Mouse (Mus musculus): ENCODE data around the gene Ndufs4. TPM values are rescaled to one million over a fixed set of nuclear protein-coding genes. Genes with fewer than 3 reads are reported as not detected.

Gene Ndufs4
- 329 and 330 TPM in 2 replicates for polyA plus RNA-seq (2014; fragmentation: Nextera tagmentation; extraction: Ambion mirVana)

DNA sequence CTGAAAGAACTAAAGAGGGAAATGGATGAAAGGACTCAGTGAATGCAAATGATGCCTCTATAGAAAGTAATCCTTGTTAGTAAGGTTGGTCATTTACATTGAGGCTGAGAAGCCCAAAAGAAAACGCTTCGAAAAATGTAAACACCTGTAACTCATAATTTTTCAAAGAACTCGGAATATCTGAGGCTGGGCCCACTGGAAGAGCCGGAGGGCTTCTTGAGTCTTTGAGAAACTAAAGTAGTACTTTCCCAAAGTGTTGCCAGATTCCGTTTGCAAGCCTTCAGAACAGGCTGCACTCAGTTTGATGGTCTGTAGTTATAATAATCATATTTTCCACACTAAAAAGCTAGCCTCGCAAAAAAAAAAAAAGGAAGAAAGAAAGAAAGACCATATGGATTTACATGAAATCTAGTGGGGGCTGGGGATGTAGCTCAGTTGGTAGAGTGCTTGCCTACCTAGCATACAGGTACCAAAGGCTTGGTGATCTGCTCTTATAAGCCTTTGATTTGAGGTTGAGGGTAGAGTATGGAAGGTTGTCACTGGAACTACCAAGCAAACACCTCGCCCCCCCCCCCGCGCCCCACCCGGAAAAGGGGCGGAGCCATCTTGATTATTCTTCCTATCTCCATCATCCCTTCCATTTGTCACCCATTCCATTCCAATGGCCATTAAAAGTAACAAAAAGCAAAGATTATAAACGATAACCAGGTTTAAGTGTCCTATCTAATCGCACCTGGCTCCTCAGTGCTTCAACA, at the start of gene Ndufs4:
Gene Ndufs4 (minus strand): TSS at position 48 of the 755 bp plus-strand sequence.
- Histone ChIP-seq H3K27ac (replicated peaks; ENCODE audit: low read depth, low read length) (peak within 1 kb of the TSS; percentile 65; the same call in 1 of the 2 replicates), H3K4me1 (ENCODE audit: control insufficient read depth, insufficient read depth, low read length) (no peaks in the 10 kb centered on the region), H3K36me3 (replicated peaks; ENCODE audit: control insufficient read depth, insufficient read depth, low read depth, low read length) (no peaks in the 10 kb centered on the region), H3K4me2 (ENCODE audit: low read depth, low read length) (peak within 1 kb of the TSS; percentile 49), H3K4me3 (ENCODE audit: low read depth, low read length) (peak within 1 kb of the TSS; percentile 83), H3K27me3 (ENCODE audit: control insufficient read depth, insufficient read depth, low read length) (no peaks in the 10 kb centered on the region), H3K9ac (replicated peaks; ENCODE audit: low read length) (peak within 1 kb of the TSS; percentile 86), H3K9me3 (replicated peaks; ENCODE audit: control insufficient read depth, low read length) (no peaks in the 10 kb centered on the region)
- DNase-seq (ENCODE audit: low spot score) (peak; percentile 45), ATAC-seq (replicated peaks; ENCODE audit: insufficient number of reproducible peaks, low FRiP score, low TSS enrichment, low read depth) (0 out of 2 replicates have a peak, but pooled peaks have one; percentile 4)
- WGBS = 38% methylated on average over 13 of the region's 13 CpGs

DNA sequence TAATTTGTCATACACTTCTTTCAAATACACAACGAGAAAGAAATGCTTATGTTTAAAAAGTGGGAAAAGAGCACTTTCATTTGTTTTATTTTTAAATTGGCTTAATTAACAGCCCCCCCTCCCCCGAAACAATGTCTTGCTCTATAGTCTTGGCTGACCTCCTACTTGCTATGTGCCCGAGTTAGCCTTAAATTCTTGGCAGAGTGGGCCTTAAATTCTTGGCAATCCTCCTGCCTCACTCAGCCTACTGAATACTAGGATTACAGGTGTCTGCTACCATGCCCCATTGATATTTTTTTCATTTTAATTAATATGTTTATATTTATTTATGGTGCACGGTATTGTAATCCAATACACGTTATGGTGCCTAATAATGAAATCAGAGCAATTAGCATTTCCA, 44.4 kb upstream of the Ndufs4 start:
- no peaks in the 10 kb centered on the region for H3K36me3 ChIP-seq (replicated peaks; ENCODE audit: control insufficient read depth, insufficient read depth, low read depth, low read length)
- no peaks in the 10 kb centered on the region for H3K9me3 ChIP-seq (replicated peaks; ENCODE audit: control insufficient read depth, low read length)
- 80% methylated on average over 5 of the region's 5 CpGs for WGBS
- no peak overlapping the region for H3K4me3 ChIP-seq (ENCODE audit: low read depth, low read length)
- no peak overlapping the region for H3K4me2 ChIP-seq (ENCODE audit: low read depth, low read length)
- no peak overlapping the region for H3K27ac ChIP-seq (replicated peaks; ENCODE audit: low read depth, low read length)
- H3K27me3 ChIP-seq (ENCODE audit: control insufficient read depth, insufficient read depth, low read length) = no peaks in the 10 kb centered on the region
- DNase-seq (ENCODE audit: low spot score) (no peak), ATAC-seq (replicated peaks; ENCODE audit: insufficient number of reproducible peaks, low FRiP score, low TSS enrichment, low read depth) (no peak)
- no peaks in the 10 kb centered on the region for H3K4me1 ChIP-seq (ENCODE audit: control insufficient read depth, insufficient read depth, low read length)
- H3K9ac ChIP-seq (replicated peaks; ENCODE audit: low read length) = no peak overlapping the region

DNA sequence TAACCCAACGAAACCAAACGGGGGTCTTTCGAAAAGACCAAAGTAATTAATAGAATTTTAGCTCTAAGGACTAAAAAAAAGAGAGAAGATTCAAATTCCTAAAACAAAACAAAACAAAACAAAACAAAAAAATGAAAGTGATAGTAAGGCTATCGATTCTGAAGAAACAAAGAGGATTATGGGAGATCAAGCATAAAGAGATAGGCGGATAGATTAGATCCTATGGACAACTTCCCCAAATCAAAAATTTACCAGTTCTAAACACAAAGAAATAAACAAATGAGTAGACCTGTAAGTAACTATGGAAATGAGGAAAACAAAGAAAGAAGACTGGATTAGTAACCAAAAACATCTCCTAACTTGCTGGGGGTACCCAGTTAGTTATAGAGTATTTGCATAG, 37.2 kb upstream of the Ndufs4 start:
- DNase-seq (ENCODE audit: low spot score) = no peak
- Histone ChIP-seq H3K4me1 (ENCODE audit: control insufficient read depth, insufficient read depth, low read length) (no peaks in the 10 kb centered on the region), H3K27ac (replicated peaks; ENCODE audit: low read depth, low read length) (no peak overlapping the region), H3K4me3 (ENCODE audit: low read depth, low read length) (no peak overlapping the region), H3K27me3 (ENCODE audit: control insufficient read depth, insufficient read depth, low read length) (no peaks in the 10 kb centered on the region), H3K9me3 (replicated peaks; ENCODE audit: control insufficient read depth, low read length) (no peaks in the 10 kb centered on the region), H3K36me3 (replicated peaks; ENCODE audit: control insufficient read depth, insufficient read depth, low read depth, low read length) (no peaks in the 10 kb centered on the region), H3K9ac (replicated peaks; ENCODE audit: low read length) (no peak overlapping the region), H3K4me2 (ENCODE audit: low read depth, low read length) (no peak overlapping the region)
- no peak for ATAC-seq (replicated peaks; ENCODE audit: insufficient number of reproducible peaks, low FRiP score, low TSS enrichment, low read depth)
- WGBS = 96% methylated on average over 5 of the region's 5 CpGs

DNA sequence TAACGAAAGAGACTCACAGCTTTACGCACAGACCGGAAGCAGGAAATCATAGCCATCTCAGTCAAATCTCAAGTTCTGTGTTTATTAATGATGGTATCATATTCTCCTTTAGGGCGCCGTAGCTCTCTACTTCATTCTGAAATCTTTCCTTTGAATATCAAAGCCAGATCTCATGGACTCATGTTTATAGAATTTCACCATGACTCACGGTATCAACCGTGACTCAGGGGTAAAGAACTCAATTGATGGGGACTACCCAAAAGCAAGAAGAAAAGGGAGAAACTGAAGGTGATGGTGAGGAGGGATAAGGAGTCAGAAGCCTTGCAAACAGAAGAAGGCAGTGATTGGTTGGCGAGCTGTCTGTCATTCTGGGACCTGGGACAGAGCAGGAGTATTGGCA, 32.2 kb upstream of the Ndufs4 start:
- H3K4me1 ChIP-seq (ENCODE audit: control insufficient read depth, insufficient read depth, low read length) = no peaks in the 10 kb centered on the region
- H3K27ac ChIP-seq (replicated peaks; ENCODE audit: low read depth, low read length) = no peak overlapping the region
- H3K4me2 ChIP-seq (ENCODE audit: low read depth, low read length) = no peak overlapping the region
- no peaks in the 10 kb centered on the region for H3K9me3 ChIP-seq (replicated peaks; ENCODE audit: control insufficient read depth, low read length)
- WGBS = 71% methylated on average over 8 of the region's 8 CpGs
- DNase-seq (ENCODE audit: low spot score) = no peak
- no peak overlapping the region for H3K9ac ChIP-seq (replicated peaks; ENCODE audit: low read length)
- H3K4me3 ChIP-seq (ENCODE audit: low read depth, low read length) = no peak overlapping the region
- ATAC-seq (replicated peaks; ENCODE audit: insufficient number of reproducible peaks, low FRiP score, low TSS enrichment, low read depth) = no peak
- H3K27me3 ChIP-seq (ENCODE audit: control insufficient read depth, insufficient read depth, low read length) = no peaks in the 10 kb centered on the region
- H3K36me3 ChIP-seq (replicated peaks; ENCODE audit: control insufficient read depth, insufficient read depth, low read depth, low read length) = no peaks in the 10 kb centered on the region

DNA sequence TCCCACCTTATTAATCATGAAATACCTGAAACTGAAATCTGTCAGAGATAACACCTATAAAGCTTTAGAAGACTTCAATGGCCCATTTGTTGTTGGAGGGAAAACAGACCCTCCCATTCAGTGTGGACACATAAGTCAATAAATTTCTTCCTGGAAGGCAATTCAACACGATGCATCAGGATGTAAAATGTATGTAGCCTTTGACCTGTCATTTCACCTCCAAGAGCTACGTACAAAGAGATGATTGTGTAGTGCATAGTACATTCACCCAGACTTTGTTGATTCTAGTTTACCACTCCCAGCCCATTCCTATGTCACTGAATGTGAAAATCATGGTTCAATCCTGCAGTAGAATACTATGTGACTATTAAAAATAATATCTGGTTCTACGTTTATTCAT, 31.3 kb upstream of the Ndufs4 start:
- no peak for ATAC-seq (replicated peaks; ENCODE audit: insufficient number of reproducible peaks, low FRiP score, low TSS enrichment, low read depth)
- Histone ChIP-seq H3K36me3 (replicated peaks; ENCODE audit: control insufficient read depth, insufficient read depth, low read depth, low read length) (no peaks in the 10 kb centered on the region), H3K9me3 (replicated peaks; ENCODE audit: control insufficient read depth, low read length) (no peaks in the 10 kb centered on the region), H3K9ac (replicated peaks; ENCODE audit: low read length) (no peak overlapping the region), H3K4me1 (ENCODE audit: control insufficient read depth, insufficient read depth, low read length) (no peaks in the 10 kb centered on the region), H3K27ac (replicated peaks; ENCODE audit: low read depth, low read length) (no peak overlapping the region), H3K4me2 (ENCODE audit: low read depth, low read length) (no peak overlapping the region), H3K27me3 (ENCODE audit: control insufficient read depth, insufficient read depth, low read length) (no peaks in the 10 kb centered on the region), H3K4me3 (ENCODE audit: low read depth, low read length) (no peak overlapping the region)
- WGBS = 50% methylated on average over 3 of the region's 3 CpGs
- no peak for DNase-seq (ENCODE audit: low spot score)

DNA sequence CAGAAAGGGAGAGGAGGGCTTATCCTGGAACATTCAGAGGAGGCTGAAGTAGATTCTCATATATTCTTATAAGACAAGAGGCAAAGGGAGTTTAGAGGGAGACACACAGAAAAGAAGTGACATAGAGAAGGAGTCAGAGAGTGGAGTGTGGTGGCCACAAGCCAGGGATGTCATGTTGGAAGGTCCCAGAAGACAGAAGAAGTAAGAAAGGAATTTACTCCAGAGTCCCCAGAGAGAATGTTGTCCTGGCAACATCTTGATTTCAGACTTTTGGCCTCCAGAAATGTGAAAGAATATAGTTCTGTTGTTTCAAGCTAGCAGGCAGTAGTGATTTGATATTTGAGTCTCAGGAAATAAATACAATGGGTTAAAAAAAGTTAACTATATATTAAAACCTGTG, 24.3 kb upstream of the Ndufs4 start:
- no peaks in the 10 kb centered on the region for H3K9me3 ChIP-seq (replicated peaks; ENCODE audit: control insufficient read depth, low read length)
- DNase-seq (ENCODE audit: low spot score) = no peak
- no peaks in the 10 kb centered on the region for H3K36me3 ChIP-seq (replicated peaks; ENCODE audit: control insufficient read depth, insufficient read depth, low read depth, low read length)
- no peak overlapping the region for H3K4me2 ChIP-seq (ENCODE audit: low read depth, low read length)
- no peaks in the 10 kb centered on the region for H3K27me3 ChIP-seq (ENCODE audit: control insufficient read depth, insufficient read depth, low read length)
- no peaks in the 10 kb centered on the region for H3K4me1 ChIP-seq (ENCODE audit: control insufficient read depth, insufficient read depth, low read length)
- H3K9ac ChIP-seq (replicated peaks; ENCODE audit: low read length) = no peak overlapping the region
- H3K27ac ChIP-seq (replicated peaks; ENCODE audit: low read depth, low read length) = no peak overlapping the region
- ATAC-seq (replicated peaks; ENCODE audit: insufficient number of reproducible peaks, low FRiP score, low TSS enrichment, low read depth) = no peak
- H3K4me3 ChIP-seq (ENCODE audit: low read depth, low read length) = no peak overlapping the region

DNA sequence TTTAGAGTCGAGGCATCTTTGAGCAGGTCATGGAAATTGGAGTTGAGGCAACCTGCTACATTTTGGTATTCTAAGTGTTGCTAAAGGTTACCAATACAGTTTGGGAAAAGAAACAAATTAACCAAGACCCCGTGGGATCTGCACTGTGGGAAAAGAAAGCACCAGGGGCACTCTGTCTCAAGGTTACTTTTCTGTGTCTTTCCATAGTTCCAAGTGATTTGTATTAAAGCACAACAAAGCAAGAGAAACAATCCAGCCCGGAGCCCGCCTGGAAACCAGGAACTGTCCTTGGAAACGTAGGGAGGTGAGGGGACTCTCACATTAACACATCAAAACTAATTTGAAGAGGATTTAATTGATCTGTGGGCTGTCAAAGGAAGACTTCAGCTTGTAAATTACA, 18.8 kb upstream of the Ndufs4 start:
- H3K36me3 ChIP-seq (replicated peaks; ENCODE audit: control insufficient read depth, insufficient read depth, low read depth, low read length) = no peaks in the 10 kb centered on the region
- no peak overlapping the region for H3K27ac ChIP-seq (replicated peaks; ENCODE audit: low read depth, low read length)
- no peak for ATAC-seq (replicated peaks; ENCODE audit: insufficient number of reproducible peaks, low FRiP score, low TSS enrichment, low read depth)
- no peak overlapping the region for H3K4me3 ChIP-seq (ENCODE audit: low read depth, low read length)
- no peaks in the 10 kb centered on the region for H3K4me1 ChIP-seq (ENCODE audit: control insufficient read depth, insufficient read depth, low read length)
- DNase-seq (ENCODE audit: low spot score) = no peak
- H3K9ac ChIP-seq (replicated peaks; ENCODE audit: low read length) = no peak overlapping the region
- no peaks in the 10 kb centered on the region for H3K9me3 ChIP-seq (replicated peaks; ENCODE audit: control insufficient read depth, low read length)
- WGBS = 9% methylated on average over 5 of the region's 5 CpGs
- H3K27me3 ChIP-seq (ENCODE audit: control insufficient read depth, insufficient read depth, low read length) = no peaks in the 10 kb centered on the region
- H3K4me2 ChIP-seq (ENCODE audit: low read depth, low read length) = no peak overlapping the region

DNA sequence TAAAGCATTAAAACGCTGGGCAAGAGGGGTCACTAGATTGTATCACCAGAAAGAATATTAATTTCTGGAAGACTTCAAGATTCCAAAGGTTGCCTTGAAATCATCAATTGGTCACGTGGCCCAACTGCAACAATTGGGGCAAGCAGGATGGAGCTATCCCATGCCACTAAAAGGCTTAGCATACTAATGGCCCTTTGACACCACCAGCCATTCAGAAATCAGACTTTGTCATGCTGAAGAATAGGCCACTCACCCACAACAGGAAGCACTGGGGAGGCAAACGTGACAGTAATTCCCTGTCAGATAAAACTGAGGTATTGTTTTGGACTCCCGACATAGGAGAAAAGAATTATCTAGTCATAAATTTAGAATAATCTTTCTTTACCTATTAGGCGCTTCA, 18.4 kb upstream of the Ndufs4 start:
- 10% methylated on average over 5 of the region's 5 CpGs for WGBS
- Histone ChIP-seq H3K4me1 (ENCODE audit: control insufficient read depth, insufficient read depth, low read length) (no peaks in the 10 kb centered on the region), H3K4me2 (ENCODE audit: low read depth, low read length) (no peak overlapping the region), H3K36me3 (replicated peaks; ENCODE audit: control insufficient read depth, insufficient read depth, low read depth, low read length) (no peaks in the 10 kb centered on the region), H3K9ac (replicated peaks; ENCODE audit: low read length) (no peak overlapping the region), H3K4me3 (ENCODE audit: low read depth, low read length) (no peak overlapping the region), H3K27ac (replicated peaks; ENCODE audit: low read depth, low read length) (no peak overlapping the region), H3K27me3 (ENCODE audit: control insufficient read depth, insufficient read depth, low read length) (no peaks in the 10 kb centered on the region), H3K9me3 (replicated peaks; ENCODE audit: control insufficient read depth, low read length) (no peaks in the 10 kb centered on the region)
- ATAC-seq (replicated peaks; ENCODE audit: insufficient number of reproducible peaks, low FRiP score, low TSS enrichment, low read depth) (no peak), DNase-seq (ENCODE audit: low spot score) (peak; percentile 3)

Measured in embryonic facial prominence, embryonic 11.5 days (tissue).